Mouse (Mus musculus): ENCODE results near the gene Gdf15.
"Not testable (repeated sequence)": the region's sequence is repeated elsewhere in the genome, so short reads cannot be mapped to it uniquely, and the experiment has no call there.

Gene Gdf15

DNA sequence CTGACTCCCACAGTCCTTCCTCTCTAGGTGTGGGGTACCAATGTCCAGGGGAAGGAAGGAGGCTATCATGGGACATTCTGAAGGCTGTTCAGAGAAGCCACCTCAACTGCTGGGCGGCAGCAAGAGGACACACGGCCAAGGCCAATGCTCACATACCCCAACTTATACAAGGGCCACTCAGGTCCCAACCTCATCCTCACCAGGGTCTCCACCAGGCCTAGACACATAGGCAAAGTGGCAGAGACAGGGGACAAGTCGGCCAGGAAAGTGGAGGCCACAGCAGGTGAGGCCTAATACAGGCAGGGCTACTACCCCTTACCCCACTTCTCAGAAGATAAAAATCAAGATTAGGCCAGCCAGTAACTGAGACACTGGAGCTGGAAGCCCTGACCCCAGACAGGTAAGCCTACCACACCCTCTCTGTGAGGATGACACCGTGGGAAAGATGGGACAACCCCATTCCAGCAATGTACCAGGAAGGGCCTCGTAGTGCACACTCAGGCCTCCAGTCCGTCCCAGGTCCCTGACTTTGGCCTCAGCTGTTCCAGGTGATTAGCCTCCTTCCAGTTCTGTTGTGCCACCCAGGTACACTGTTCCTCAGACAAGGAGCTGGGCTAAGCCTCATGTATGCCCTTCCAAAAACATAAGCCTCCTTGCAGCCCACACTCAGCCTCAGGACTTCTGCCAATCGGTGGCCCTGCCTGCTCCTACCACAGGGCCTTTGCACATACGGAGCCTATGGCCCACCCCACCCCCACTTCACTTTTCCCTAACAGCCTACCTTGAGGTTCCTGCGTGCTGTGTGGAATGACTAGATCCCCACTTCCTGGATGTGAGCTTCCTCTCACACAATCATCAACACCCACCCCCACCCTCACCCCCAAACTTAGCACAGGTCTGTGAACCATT, 26.1 kb downstream of the Gdf15 start:
- no peak for DNase-seq (ENCODE audit: low spot score)

DNA sequence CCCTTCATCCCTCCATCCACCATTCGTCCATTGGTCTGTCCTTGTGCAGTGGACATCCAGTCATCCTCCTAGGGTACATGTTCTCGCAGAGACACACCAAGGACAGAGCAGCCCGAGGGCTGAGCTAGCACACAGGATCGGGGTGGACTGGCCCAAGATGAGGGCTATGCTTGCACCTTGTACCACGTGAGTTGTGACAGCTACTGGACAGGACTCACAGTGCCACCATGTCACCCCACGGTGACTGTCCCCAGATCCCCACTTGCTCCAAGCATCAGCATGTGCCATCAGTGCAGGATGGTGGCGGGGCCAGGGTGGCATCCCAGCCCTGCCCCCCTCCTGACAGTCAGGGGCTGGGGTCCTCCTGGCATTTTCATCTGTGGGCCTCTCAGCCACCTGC, 27.7 kb downstream of the Gdf15 start:
- DNase-seq (ENCODE audit: low spot score) = no peak

DNA sequence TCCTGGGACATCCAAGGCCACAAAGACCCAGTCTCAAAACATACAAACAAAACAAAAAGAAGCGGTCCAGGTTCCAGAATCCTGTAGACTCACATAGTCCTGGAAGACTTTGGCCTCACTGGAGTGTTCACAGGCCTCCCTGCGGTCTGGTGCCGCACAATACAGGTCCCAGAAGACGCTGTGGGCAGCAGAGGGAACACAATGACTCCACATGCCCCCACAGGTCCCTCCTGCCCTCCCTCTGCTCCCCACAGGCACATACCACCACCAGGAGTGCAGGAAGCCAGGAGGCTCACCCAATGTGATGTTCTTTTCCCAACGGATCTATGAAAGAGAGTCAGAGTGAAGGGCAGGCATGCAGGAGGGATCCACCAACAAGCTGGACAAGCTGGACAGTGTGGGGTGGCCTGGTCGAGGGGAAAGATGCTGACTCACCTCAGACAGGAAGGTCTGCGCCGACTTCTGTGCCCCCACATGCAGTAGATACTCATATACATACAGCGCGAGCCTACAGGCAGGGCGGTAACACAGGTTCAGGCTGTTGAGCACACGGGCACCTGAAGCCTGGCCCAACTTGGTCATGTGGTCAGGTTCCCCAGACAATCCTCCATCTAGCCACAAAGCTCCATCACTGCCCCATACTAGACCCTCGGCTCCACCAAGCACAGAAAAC, 30.0 kb downstream of the Gdf15 start:
- no peak for DNase-seq (ENCODE audit: low spot score)

DNA sequence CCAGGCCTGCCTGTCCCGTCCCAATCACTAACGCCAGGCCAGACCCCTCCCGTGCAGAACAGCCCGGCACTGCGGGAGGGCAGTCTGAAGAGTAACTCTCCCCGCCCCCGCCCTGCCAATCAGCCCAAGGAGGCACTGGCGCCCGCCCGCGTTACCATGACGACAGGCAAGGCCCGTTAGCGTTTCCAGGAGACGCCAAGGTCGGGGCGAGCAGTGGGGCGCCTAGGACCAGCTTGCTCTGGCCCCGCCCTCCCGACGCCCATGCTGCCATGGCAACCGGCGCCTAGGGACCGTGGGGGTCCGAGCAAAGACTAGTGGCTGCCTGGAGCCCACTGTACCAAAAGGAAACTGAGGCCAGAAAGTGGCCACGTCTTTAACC, 31.0 kb downstream of the Gdf15 start:
- peak; percentile 82 for DNase-seq (ENCODE audit: low spot score)

DNA sequence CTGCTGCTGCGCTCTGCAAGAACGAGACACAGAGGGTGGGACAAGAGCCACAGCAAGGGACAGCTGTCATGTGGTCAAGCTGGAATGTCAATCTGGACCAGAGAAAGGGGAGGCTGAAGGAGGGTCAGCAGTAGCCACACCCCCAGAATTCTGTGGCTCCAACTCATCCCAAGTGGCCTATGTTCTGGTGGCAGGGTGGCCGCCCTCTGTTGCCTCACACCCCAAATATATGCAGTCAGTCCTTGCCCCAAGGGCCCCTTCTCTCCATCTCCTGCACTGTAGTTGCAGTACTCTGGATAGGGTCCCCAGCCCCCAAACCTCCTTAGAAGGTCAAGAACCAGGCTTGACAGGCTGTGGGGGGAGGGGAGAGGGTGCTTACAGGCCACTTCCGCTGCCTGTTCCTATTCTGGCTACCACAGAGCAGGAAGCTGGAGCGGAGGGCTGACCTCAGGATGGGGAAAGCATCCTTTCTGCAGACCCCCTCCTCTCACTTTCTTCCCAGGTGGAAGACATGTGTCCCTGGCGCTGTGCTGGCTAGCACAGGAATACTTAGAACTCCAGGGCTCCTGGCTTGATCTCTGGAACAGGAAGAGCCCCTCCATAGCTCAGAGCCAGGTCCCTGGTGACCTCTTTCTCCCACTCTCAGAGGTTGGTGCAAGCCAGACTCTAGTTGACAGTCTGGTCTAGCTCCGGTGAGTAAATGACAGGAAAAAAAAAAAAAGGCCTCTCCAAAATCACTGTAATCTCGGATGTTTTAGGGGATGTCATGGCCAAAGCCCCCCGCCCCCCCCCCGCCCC, 31.6 kb downstream of the Gdf15 start:
- no peak for DNase-seq (ENCODE audit: low spot score)

DNA sequence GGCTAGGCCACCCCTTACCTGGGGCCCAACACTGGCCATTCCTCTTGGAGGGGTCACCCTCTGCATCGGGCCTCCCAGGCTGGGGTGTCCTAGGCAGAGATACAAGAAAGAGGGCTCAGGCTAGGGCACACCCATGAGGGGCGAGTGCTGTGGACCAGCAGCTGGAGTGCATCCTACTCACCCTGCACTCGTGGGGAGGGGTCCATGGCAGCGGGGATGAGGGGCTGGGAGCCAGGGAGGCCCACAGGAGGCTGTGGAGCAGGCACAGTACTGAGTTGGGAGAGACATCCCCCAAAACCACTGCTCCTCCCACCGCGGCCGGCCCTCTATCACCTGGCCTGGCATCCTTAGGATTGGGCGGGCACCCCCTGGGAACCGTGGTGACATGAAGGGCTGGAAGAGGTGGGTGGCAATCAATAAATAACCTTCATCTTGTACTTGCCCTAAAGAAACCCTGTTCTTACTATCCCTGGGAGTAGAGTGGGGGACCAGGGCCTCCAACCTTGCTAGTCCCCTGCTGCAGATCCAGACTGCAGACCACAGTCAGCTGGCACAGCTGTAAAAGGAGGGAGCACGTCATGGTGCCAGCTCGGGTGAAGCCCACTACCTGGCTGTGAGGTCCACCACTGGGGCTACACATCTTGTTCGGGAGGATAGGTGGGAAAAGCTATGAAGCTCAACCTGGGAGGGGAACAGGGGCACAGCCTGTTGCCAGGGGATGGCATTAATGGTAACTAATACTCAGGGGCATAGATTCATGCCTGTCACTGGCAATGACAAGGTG, 32.6 kb downstream of the Gdf15 start:
- no peak for DNase-seq (ENCODE audit: low spot score)

DNA sequence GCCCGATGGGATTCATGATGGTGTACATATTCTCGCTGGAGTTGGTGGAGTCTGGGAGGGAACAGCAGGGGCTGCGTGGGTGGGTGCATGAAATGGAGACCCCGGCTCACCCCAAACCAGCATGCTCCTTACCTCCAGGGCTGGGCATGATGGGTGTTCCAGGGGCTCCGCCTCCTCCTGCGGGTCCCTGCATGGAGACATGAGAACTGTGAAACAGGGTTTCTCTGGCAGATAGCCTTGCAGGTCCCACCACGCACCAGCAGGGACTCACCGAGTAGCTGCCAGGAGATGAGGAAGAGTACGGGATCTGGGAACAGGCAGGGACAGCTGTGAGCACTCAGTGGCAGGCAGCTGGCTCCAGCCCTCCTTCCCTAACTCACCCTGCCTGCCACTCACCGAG, 33.5 kb downstream of the Gdf15 start:
- DNase-seq (ENCODE audit: low spot score) = no peak

DNA sequence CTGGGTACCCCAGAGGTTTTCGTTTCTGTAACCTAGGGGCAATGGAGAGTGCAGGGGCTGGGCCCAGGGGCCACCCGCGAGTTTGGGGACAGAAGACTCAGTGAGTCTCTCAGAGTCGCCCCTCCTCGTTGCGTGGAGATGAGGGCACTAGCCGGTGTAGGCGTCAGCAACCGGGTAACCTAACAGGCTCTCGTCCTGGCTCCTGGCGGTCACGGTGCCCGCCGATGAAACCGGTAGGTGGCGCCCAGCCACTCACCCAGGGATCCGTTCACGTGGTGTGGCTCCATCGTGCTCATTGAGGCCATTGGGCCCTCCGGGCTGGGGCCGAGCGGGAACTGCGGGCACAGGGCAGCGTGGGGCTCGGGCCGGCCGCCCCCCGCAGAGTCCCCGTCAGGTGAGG, 34.0 kb downstream of the Gdf15 start:
- DNase-seq (ENCODE audit: low spot score) = peak; percentile 84

DNA sequence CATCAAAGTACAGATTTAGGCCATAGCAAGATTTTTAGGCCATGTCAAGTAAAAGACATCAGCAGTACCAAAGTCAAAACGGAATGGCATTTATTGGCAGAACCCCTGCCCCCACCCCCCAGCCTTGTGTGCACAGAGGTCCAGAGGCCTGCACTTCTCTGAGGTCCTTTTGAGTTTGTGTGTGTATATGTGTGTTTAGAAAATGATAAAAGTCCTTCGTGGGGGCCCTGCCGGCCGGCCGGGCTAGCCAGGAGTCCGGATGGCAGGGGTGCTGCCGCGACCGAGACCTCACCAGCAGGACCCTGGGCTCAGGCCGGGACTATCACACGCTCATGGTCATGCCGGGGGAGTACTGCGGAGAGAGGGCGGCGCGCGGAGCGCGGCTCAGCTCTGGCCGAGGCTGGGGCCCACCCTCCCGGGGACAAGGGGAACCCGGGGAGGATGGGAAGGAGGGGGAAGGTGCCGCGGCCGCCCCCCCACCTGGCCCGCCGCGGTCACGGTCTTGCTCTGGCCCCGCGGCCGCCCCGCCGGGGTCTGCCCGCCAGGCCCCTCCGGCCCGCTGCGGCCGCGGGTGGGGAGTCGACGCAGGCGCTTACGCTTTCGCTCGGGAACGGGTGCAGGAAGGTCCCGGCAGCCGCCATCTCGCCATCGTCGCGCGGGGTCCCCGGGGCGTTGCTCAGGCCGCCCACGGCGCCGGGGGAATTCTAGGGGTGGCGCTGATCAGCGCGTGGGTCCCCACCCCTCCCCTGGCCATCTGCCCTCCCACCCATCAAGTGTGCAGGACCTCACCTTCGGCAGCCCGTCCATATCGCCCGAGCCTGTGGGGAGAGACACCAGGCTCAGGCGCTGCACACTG, 34.6 kb downstream of the Gdf15 start:
- DNase-seq (ENCODE audit: low spot score) = no peak

DNA sequence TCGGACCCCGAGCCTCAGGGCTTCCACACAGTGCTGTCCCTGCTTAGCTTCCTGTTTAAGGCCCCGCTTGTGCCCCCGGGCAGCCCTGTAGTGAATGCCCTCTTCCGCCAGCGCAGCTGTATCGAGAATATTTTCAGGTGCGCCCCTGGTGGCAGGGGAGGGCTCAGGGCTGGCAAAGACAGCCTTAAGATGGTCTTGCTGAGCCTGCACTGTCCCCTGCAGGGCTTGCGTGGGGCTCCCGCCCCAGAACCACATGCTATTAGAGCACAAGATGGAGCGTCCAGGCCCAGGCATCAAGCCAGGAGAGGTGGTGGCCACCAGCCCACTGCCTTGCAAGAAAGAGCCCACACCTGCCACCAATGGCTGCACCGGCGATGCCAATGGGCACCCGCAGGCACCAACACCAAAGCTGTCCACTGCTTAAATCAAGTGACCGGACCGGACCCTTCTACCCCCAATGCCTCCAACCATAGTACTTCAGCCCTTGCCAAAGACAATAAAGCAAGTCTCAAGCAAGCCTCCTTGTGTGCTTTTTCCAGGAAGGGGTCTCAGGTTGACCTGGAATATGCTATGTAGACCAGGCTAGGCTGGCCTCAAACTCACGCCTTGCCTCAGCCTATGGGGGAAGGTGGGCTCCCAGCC, 35.4 kb downstream of the Gdf15 start:
- no peak for DNase-seq (ENCODE audit: low spot score)

DNA sequence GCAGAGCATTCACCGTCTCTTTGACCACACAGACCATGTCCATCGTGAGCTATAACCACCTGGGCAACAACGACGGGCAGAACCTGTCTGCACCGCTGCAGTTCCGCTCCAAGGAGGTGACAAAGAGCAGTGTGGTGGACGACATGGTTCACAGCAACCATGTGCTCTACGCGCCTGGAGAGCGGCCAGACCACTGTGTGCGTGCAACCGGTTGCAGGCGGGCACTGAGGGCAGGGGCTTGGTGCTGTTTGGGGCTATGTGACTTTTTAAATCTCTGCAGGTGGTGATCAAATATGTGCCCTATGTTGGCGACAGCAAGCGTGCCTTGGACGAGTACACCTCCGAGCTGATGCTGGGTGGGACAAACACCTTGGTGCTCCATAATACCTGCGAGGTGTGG, 36.0 kb downstream of the Gdf15 start:
- no peak for DNase-seq (ENCODE audit: low spot score)

DNA sequence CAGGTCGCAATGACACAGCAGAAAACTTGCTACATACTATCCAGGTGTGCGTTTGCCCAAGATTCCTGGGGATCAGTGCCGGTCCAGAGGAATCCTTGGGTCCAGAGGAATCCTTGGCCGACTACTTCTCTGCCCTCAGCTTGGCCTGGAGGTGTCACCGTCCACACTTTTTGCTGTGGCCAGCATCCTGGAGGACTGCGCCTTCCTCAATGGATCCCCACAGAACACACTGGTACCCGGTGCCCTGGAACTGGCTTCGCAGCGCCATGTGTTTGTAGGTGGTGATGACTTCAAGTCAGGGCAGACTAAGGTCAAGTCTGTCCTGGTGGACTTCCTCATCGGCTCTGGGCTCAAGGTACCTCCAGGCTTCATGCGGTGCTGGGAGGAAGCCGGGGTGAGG, 36.4 kb downstream of the Gdf15 start:
- DNase-seq (ENCODE audit: low spot score) = no peak

DNA sequence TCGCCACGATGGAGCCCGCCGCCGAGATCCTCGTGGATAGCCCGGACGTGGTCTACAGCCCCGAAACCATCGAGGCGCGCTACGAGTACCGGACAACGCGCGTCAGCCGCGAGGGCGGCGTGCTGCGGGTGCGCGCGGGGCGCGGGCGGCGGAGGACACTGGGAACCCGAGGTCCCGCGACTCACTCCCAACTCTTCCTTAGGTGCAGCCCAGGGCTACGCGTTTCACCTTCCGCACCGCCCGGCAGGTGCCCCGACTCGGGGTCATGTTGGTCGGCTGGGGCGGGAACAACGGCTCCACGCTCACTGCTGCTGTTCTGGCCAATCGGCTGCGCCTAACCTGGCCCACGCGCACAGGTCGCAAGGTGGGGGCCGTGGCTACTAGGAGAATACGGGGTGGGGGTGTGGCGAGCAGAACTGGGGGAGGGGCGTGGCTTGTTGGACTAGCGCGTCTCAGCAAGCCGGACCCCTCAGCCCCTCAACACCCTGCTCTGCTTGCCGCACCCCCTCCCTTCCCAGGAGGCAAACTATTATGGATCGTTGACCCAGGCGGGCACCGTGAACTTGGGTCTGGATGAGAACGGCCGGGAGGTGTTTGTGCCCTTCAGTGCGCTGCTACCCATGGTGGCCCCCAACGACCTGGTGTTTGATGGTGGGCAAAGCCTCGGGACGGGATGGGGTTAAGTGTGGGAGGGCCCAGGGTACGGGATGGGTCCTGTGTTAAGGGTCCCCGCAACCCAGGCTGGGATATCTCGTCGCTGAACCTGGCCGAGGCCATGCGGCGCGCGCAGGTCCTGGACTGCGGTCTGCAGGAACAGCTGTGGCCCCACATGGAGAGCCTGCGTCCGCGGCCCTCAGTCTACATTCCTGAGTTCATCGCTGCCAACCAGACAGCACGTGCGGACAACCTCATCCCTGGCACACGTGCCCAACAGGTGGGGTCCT, 37.4 kb downstream of the Gdf15 start:
- no peak for DNase-seq (ENCODE audit: low spot score)

DNA sequence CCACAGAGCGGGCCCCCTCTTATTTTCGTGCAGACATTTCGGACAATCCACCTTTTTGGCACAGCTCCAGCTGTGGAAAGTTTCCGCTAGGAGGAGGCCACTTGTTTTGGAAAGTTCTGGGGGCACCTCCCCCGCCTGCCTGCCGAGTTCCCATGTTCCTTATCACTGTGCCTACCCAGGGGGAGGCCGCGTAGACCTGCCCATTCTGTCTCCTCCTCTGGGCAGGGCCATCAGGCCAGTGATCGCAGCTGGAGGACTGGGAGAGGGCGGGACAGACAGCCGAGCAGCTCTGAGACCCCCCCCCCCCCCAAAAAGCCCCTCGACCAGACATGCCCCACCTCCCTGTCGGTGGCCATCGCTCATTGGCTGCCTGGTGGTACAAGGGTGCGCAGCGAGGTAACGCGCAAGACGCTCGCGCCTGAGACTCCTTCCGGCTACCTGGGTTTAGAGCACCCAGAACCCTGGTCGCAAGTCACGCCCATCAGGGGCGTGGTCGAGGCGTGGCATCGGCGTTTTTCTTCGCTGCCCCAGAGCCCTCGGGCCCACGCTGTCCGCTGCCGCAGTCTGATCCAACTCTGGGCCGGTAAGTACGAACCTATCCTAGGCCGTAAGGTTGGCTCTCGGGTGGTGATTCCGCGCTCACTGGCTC, 38.2 kb downstream of the Gdf15 start, which contains the start of gene Isyna1:
Gene Isyna1 (plus strand): TSS at position 413 of the 649 bp plus-strand sequence.
- peak; percentile 92 for DNase-seq (ENCODE audit: low spot score)

DNA sequence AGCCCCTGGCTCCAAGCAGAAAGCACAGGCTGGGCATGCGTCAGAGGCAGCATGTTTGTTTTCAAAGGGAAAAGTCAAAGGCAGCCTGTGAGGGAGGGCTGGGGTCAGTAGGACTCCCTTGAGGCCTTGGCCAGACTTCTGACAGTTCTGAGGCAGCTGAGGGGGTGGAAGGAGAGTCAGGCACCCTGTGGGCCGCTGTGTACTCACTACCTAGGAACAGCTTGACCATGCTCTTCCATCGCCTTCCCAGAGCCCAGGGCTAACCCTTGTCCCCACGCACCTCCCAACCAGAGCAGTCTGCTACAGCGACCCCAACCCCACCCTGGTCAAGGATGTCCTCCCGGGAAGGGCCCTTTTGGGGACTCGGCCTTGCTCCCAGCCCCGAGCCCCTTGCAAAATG, 39.1 kb downstream of the Gdf15 start:
- DNase-seq (ENCODE audit: low spot score) = peak; percentile 52

DNA sequence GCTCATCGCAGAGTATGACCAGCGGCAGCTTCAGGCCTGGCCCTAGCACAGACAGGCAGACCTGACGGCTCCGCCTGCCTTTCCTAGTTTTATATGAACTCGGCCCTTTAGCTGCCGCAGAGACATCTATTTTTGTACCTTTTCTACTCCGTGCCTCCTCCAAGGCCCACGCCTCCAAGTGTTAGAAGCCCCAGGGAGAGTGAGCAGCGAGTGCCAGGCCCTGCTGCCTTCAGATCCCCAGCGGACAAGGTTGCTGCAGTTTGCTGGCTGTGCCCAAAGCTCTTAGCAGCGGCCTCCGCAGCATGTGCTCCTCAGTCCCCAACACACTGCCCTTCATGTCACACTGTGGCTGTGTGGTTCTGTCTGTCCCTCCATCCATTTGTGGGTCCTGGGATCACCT, 40.7 kb downstream of the Gdf15 start:
- DNase-seq (ENCODE audit: low spot score) = no peak

DNA sequence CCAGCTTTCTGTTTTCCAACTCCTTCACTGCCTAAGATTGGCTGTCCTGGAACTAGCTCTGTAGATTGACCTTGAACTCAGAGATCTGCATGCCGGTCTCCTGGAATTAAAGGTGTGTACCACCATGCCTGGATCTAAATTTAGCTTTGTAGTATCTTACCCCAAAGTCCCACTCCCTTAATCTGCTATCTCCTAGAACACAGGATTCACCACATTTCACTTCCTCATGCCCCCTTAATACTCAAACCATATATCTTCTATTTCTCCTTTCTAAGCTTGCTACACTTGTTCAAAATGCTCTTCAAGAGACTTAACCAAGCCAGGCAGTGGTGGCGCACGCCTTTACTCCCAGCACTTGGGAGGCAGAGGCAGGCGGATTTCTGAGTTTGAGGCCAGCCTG, 44.3 kb downstream of the Gdf15 start:
- not testable (repeated sequence) for DNase-seq (ENCODE audit: low spot score)

DNA sequence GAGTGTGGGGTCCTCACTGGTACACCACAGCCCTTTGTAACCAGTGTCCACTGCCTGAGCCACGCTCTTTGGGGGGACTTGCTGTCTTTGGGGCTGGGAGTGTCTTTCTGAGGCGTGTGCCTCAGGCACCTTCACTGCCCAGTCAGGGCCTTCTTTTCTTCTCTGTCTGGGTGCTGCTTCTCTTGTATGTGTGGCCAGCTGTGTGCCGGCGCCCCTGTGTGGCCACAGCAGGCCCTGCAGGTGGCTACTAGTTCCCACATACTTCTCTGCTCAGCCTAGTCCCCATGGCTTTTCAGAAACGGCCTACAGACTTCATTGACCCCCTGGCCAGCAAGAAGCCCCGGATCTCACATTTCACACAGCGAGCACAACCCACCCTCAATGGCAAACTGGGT, 47.0 kb downstream of the Gdf15 start:
- DNase-seq (ENCODE audit: low spot score) = peak; percentile 73

Data from lung, postnatal 25 days (tissue).